Mouse (Mus musculus): Measurements from ENCODE around the gene Chst8. TPM values are rescaled to one million over a fixed set of nuclear protein-coding genes. Genes with fewer than 3 reads are reported as not detected.

The Chst8 gene
- total RNA-seq, 2 experiments from 2014 or later = 10.6 to 12.7 TPM

DNA sequence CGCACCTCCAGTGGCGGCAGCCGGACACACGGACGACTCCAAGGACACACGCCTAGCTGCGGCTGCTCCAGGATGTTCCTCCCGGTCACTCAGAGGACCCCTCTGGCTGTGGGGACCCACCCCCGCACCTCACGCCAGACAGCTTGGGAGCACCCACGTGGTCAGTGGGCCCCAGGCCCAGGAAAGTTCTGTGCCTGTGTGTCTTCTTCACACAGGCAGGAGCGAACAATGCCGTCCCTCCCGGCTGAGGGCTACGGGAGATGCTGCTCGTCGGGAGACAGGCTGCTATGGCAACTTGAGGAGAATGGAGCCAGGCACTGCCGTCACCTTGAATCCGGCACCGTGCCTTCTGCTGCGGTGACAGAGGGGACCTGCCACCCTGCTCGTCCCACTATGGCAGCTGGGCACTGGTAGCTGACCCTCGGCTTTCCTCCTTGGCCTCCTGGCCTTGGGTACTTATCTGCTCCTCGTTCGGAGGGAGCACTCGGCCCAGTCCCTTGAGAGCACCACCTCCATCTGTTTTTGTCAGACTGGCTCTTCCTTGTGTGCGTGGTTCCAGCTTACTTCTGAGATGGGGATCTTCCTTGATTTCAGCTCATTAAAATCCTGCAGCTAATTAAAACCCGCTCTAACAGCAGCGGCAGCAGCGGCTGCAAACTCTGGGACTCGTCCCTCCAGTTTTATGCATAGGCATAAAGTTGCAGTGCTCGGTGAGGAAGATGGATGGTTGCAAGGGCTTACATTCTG is 59.2 kb downstream of the Chst8 start:
- DNase-seq (ENCODE audit: low spot score in 2 of 2) = no peak

DNA sequence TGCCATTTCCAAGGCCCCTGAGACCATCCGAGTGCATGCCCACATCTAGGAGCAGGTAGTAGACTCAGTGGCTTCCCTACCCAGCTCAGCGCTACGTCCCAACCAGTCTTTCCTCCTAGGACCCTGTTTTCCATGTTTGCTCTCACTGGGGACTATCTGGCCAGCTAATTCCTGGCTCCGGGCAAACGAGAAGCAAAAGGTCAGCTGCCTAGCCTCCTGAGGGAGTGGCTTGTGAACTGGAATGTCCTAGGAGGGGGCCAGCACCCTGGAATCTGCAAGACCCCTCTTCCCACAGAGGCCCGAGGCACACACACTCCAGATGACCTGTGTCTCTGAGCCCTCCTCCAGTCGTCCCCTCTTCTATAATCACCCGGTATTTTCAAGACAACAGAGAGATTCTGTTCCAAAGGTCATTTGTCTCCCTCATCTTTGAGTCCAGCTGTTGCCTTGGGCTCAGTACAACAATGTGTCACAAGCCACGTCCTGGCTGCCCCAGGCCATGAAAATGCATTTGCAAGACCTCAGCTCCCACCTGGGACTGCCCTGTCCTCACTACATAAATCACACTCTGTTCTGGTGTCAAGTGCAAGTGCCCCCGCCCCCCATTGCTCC is 60.3 kb downstream of the Chst8 start:
- no peak for DNase-seq (ENCODE audit: low spot score in 2 of 2)

GRCm38 (mm10) chr7:34750350-34750749 is 62.2 kb downstream of the Chst8 start:
- no peak for DNase-seq (ENCODE audit: low spot score in 2 of 2)

- DNase-seq (ENCODE audit: low spot score in 2 of 2) = peak in 1 of 2 experiments; percentile 27
Observed at GRCm38 (mm10) chr7:34749753-34750152, 62.8 kb downstream of the Chst8 start.

GRCm38 (mm10) chr7:34748501-34748900 is 64.0 kb downstream of the Chst8 start:
- DNase-seq (ENCODE audit: low spot score in 2 of 2) = no peak

DNA sequence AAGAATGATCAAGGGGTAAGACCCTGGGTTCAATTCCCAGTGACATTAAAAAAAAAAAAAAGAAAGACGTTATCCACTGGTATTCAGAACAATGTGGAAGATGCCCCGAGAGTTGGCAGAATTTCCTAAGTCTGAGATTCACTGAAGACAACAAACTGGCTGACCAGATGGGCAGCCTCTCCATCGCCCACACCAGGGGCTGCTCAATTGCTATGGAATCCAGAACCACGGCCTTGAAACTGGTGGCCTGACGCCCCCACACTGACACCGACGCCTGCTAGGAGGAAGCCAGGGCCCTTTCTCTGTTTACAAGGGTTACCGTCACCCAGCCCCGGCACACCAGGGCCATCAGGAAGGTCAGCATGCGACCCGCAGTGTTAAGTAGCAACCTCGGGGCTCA is 64.8 kb downstream of the Chst8 start:
- DNase-seq (ENCODE audit: low spot score in 2 of 2) = no peak

DNA sequence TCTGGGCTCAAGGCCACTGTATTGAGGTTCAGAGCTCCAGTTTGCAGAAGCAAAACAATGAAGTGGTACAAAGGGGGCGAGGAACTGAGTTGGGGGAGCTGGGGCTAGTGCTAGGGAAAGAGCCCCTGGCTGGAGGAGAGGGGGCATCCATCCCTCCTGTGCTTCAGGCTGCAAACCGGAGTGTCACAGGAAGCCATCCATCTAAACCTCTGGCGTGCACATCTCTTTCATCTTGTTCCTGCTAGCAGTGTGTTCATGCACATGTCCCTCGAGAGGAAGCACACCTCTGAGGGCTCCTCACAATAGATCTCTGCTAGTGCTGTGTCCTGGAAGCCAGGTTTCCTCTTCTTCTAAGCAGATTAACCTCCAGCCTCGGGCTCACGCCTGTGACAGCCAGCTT is 65.9 kb downstream of the Chst8 start:
- DNase-seq (ENCODE audit: low spot score in 2 of 2) = no peak

GRCm38 (mm10) chr7:34746165-34746564 is 66.3 kb downstream of the Chst8 start:
- DNase-seq (ENCODE audit: low spot score in 2 of 2) = peak; percentile 31 to 33

- no peak for DNase-seq (ENCODE audit: low spot score in 2 of 2)
Observed at GRCm38 (mm10) chr7:34745426-34745825, 67.1 kb downstream of the Chst8 start.

DNA sequence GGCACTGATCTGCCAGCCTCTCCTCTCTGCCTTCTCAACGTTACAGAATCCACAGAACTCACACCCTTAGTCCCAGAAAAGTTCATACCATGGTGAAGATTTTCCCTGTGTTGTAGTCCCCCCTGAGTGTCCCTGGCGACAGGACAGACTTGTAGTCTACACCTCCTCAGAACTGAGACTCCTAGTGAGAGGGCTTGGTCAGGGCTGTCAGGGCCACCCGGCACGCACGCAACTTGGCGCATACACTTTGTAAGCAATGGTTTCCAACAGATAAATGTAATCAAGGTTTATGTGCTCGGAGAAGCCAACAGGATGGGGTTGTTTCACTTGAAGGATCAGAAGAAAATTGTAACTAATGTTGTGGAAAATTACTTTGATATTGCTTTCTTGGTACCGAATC is 67.5 kb downstream of the Chst8 start:
- DNase-seq (ENCODE audit: low spot score in 2 of 2) = no peak

DNA sequence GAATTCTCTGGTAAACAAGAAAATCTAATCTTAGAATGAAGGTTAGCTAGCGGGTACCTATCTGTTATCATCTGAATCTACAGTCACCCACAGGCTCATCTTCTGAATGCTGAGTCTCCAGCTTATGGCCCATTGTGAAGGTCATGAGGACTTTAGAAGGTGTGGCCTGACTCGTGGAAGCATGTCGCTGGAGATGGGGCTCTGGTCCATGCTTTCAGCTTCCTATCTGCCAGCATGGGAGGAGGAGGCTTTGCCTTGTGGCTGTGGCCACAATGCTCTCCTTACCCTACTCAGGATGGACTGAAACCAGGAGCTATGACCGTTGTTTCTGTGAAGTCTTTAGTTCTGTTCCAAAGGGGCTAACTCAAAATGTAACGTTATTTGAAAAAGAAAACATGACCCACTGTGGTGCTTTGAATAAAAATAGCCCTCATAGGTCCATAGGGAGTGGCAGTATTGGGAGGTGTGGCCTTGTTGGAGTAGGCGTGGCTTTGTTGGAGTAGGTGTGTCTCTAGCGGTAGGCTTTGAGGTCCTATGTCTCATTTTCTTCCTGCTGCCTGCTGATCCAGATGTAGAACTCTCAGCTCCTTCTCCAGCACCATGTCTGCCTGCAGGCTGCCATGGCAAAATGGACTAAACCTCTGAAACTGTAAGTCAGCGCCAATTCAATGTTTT is 69.0 kb downstream of the Chst8 start:
- DNase-seq (ENCODE audit: low spot score in 2 of 2) = no peak

DNA sequence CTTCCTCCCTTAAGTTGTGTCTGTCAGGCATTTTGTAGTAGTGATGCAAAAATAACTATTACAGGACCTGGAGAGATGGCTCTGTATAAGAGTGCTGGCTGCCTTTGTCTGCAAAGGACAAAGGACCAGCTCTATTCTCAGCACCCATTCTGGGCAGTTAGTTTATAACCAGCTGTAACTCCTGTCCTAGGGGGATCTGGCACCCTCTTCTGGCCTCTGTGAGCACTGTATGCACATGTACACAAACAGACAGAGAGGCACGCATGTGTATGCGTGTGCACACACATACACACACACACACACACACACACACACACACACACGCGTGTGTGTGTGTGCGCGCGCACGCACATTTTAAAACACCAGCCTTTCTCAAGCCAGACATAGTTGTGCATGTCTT is 73.1 kb downstream of the Chst8 start:
- DNase-seq (ENCODE audit: low spot score in 2 of 2) = no peak

GRCm38 (mm10) chr7:34737206-34737605 is 75.3 kb downstream of the Chst8 start:
- no peak for DNase-seq (ENCODE audit: low spot score in 2 of 2)

DNA sequence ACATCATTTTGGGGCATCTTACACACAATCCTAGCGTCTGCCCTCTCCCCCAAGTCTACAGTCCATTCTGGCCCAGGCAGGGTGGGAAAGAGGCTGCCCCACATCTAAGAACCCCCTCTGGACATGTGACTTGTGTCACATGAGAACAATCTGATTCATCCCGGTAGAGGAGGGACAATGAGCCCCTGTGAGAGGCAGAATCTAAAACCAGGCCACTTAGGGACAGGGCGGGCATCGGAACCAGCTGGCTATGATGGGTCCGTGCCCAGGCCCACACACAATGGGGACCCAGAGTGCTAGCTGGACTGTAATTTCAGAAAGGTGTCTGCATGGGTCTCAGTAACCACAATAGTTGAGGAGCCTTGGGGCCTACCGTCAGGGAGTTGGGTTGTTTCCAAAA is 78.2 kb downstream of the Chst8 start:
- DNase-seq (ENCODE audit: low spot score in 2 of 2) = no peak

GRCm38 (mm10) chr7:34728931-34729330 is 83.6 kb downstream of the Chst8 start:
- DNase-seq (ENCODE audit: low spot score in 2 of 2) = no peak

GRCm38 (mm10) chr7:34725206-34725605 is 87.3 kb downstream of the Chst8 start:
- DNase-seq (ENCODE audit: low spot score in 2 of 2) = no peak

- no peak for DNase-seq (ENCODE audit: low spot score in 2 of 2)
Observed at GRCm38 (mm10) chr7:34722551-34723230, 89.8 kb downstream of the Chst8 start.

DNA sequence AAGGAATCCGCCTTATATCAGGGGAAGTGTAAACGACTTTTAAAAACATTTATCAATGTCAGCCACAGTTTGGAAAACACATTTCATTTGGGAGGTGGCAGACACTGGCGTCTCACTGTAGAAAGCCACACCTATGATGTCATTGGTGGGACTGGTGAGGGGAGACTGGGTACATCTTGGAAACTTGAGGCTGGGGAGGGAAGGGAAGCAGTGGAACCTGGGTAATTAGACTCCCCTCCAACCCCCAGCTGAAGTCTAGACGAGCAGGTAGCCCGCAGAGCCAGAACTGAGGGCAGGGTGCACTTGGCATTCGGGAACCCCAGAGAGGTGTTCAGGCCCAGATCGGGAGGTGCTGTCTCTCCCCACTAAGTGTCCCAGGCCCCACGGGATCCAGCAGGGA is 90.4 kb downstream of the Chst8 start:
- DNase-seq (ENCODE audit: low spot score in 2 of 2) = no peak

DNA sequence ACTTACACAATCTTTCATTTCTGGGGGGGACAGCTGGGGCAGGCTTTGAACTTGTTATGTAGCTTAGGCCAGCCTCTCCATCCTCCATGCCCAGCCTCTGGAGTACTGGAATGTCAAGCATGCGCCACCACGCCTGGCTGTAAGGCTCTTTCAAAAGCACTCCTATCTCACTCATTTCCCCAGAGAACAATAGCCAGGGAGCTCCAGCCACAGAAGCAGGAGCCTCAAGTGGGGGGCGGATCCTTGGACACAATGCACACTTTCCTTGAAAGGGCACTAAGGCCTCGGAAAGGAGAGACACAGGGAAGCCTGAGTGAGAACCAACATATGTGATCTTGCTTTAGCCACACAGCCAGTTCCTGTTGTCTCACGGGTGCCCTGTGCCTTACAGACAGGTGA is 90.9 kb downstream of the Chst8 start:
- no peak for DNase-seq (ENCODE audit: low spot score in 2 of 2)

DNA sequence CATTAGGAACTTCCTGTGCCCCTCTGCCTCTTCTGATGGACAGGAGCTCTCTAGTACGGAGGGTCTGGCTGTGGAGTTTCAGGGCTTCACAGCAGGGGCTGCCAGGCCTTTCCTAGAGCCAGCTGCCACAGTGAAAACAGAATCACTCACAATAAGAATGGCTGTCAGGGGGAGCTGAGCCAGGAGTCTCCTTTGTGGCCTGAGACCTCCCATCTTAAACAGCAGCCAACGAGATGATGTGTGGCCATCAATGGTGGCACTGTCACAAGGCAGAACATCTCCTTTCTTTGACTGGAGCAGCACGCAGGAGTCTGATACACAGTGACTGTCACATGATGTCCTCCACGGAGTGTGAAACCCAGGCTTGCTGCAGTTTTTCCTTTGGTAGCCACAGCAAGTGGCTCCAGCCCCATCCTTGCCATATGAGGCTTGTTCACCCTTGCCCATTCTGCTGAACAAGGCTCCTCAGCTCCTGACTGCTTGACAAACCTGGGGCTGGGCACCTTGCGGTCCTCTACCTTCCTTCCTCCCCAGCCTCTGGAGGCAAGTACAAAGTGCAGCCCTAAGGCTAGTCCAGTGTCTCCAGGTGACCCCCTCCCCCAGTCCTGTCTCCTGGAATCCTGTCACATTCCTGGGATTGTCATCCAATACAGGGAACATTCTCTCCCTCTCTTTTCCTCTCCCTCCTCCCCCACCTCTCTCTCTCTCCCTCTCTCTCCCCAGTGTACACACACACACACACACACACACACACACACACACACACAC is 91.4 kb downstream of the Chst8 start:
- no peak for DNase-seq (ENCODE audit: low spot score in 2 of 2)

DNA sequence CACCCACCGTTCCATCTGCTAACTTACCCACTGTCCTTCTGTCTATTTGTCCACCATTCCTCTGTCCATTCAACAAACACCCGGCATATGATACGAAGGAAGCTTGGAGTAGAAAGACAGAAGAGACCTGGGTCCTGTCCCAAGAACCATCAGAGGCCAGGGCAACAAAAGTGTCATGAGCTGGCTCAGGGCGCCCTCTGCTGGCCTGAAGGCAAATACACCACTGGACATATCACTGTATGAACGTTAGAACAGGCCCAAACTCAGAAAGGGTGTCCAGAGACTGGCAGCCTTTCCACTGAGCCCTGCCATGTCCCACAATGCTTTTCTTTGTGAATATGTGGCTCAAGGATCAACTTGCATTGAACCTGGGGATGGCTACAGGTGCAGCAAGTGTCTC is 92.9 kb downstream of the Chst8 start:
- peak; percentile 50 to 60 for DNase-seq (ENCODE audit: low spot score in 2 of 2)

All from adrenal gland, adult 18-20 months (tissue).